ENCODE assay signal across 8 mouse cellular contexts in genomic region chr10:40883644-40884278, GRCm38 (mm10). TPM values are rescaled to one million over a fixed set of nuclear protein-coding genes. Genes with fewer than 3 reads are reported as not detected.
DNase-seq lines count a peak whose midpoint lies in the region; ATAC-seq lines count a peak whose summit lies in the region.

No protein-coding gene starts in this region.

- no peaks in the 10 kb centered on the region for H3K9me3 ChIP-seq in hindbrain, embryonic 14.5 days (ENCODE audit: control insufficient read depth, low read length)
- no peaks in the 10 kb centered on the region for H3K9me3 ChIP-seq in midbrain, embryonic 15.5 days

- H3K4me2 ChIP-seq in hindbrain, embryonic 14.5 days (replicated peaks): peak overlapping the region; percentile 71
- peak overlapping the region; percentile 69 for H3K4me2 ChIP-seq in midbrain, embryonic 15.5 days

- no peak for DNase-seq in frontal cortex, postnatal 25 days (ENCODE audit: low spot score in 2 of 2)
- peak; percentile 25 for DNase-seq in urinary bladder, adult 2 months (ENCODE audit: low spot score)
- DNase-seq in urinary bladder, postnatal 25 days (ENCODE audit: low spot score): no peak
- peak; percentile 85 for DNase-seq in hindbrain, embryonic 14.5 days (ENCODE audit: low spot score)
- DNase-seq in Muller cell, postnatal 12 days (ENCODE audit: inconsistent ontology term): no peak
- DNase-seq in cerebellum, postnatal 10 days: no peak

- H3K4me1 ChIP-seq in hindbrain, embryonic 14.5 days (replicated peaks; ENCODE audit: control insufficient read depth, insufficient read depth, low read length): peaks cover 14% of the 10 kb centered on the region
- H3K4me1 ChIP-seq in midbrain, embryonic 15.5 days: peaks cover 23% of the 10 kb centered on the region

- peak overlapping the region; percentile 99 for H3K27ac ChIP-seq in hindbrain, embryonic 14.5 days
- H3K27ac ChIP-seq in midbrain, embryonic 15.5 days: peak overlapping the region; percentile 100

- peak overlapping the region; percentile 98 for H3K4me3 ChIP-seq in hindbrain, embryonic 14.5 days (replicated peaks; ENCODE audit: low read length)
- H3K4me3 ChIP-seq in midbrain, embryonic 15.5 days: peak overlapping the region; percentile 99

- under 1% methylated on average over 66 of the region's 87 CpGs for WGBS in hindbrain, embryonic 14.5 days
- WGBS in midbrain, embryonic 15.5 days: under 1% methylated on average over 72 of the region's 87 CpGs

- peaks cover 5% of the 10 kb centered on the region; the same call in 1 of the 2 replicates for H3K36me3 ChIP-seq in hindbrain, embryonic 14.5 days (replicated peaks; ENCODE audit: control insufficient read depth, insufficient read depth)
- H3K36me3 ChIP-seq in midbrain, embryonic 15.5 days (replicated peaks): no peaks in the 10 kb centered on the region

- peak; percentile 53 for ATAC-seq in frontal cortex, adult (ENCODE audit: low TSS enrichment)
- peak; percentile 90 for ATAC-seq in hindbrain, embryonic 14.5 days (ENCODE audit: low FRiP score)
- ATAC-seq in midbrain, embryonic 15.5 days (replicated peaks): peak; percentile 91

- H3K9ac ChIP-seq in hindbrain, embryonic 14.5 days: peak overlapping the region; percentile 98
- H3K9ac ChIP-seq in midbrain, embryonic 15.5 days: peak overlapping the region; percentile 97

- no peaks in the 10 kb centered on the region for H3K27me3 ChIP-seq in hindbrain, embryonic 14.5 days (ENCODE audit: control insufficient read depth, insufficient read depth, low read length)
- H3K27me3 ChIP-seq in midbrain, embryonic 15.5 days (replicated peaks): no peaks in the 10 kb centered on the region

RNA-seq across cellular contexts. Expression of gene Wasf1, which starts 0.5 kb away (rescaled TPM):
- polyA plus RNA-seq in urinary bladder, adult 2 months (2012; rRNA removed): 1.1 and 1.2 TPM in 2 replicates
- 105 and 113 TPM in 2 replicates for polyA plus RNA-seq in hindbrain, embryonic 14.5 days (2014; fragmentation: Nextera tagmentation; extraction: Ambion mirVana)
- 122 and 125 TPM in 2 replicates for polyA plus RNA-seq in midbrain, embryonic 15.5 days (2015; fragmentation: Nextera tagmentation; extraction: Ambion mirVana)

RNA-seq across cellular contexts. Expression of gene Cdc40, which starts 0.7 kb away (rescaled TPM):
- polyA plus RNA-seq in urinary bladder, adult 2 months (2012; rRNA removed): 15.3 and 15.6 TPM in 2 replicates
- polyA plus RNA-seq in hindbrain, embryonic 14.5 days (2014; fragmentation: Nextera tagmentation; extraction: Ambion mirVana): 22.5 TPM in 2 replicates
- 22.0 and 23.6 TPM in 2 replicates for polyA plus RNA-seq in midbrain, embryonic 15.5 days (2015; fragmentation: Nextera tagmentation; extraction: Ambion mirVana)

Comparison
In these comparisons a context has a peak if more than half of its experiments do, and no peak if none do; other contexts are left out.
1. DNase-seq: peak in urinary bladder, adult 2 months (single experiment) and hindbrain, embryonic 14.5 days (single experiment); none in frontal cortex, postnatal 25 days (0 of 2), urinary bladder, postnatal 25 days (single experiment), Muller cell, postnatal 12 days (single experiment) and cerebellum, postnatal 10 days (0 of 2).
2. RNA of gene Wasf1, which starts 0.5 kb away (polyA plus RNA-seq): 122 to 125 TPM in midbrain, embryonic 15.5 days and 105 to 113 TPM in hindbrain, embryonic 14.5 days; 1.1 to 1.2 TPM in urinary bladder, adult 2 months; every median in the first group is over 10 times any median in the second.
3. Peak in every context shown above with its lines, with median percentiles within 50 percentile points of each other: ATAC-seq.